Mouse (Mus musculus) kidney, embryonic 14.5 days (tissue): ENCODE data around the gene 1700013F07Rik. TPM values are rescaled to one million over a fixed set of nuclear protein-coding genes. Genes with fewer than 3 reads are reported as not detected.
"Not testable (repeated sequence)": the region's sequence is repeated elsewhere in the genome, so short reads cannot be mapped to it uniquely, and the experiment has no call there.

Experiments used
- ATAC-seq: fragments of 200-750 bp; cut with Nextera tagmentation; 2 replicates; pipeline ENCODE4 v1.8.0; 2017; ENCODE audit warnings: moderate number of reproducible peaks, mild to moderate bottlenecking, moderate TSS enrichment, moderate library complexity; ENCODE audit not compliant: low FRiP score, low TSS enrichment
- H3K27ac ChIP-seq: fragments of 300-500 bp; sonication (generic); 2 replicates; pipeline ENCODE4 v1.5.1; 2014; ENCODE audit warnings: low read depth, mild to moderate bottlenecking, low read length, moderate library complexity, mixed read lengths
- H3K27me3 ChIP-seq: fragments of 300-500 bp; sonication (generic); 2 replicates; pipeline ENCODE4 v1.6.1; 2014; ENCODE audit warnings: mild to moderate bottlenecking, low read length; ENCODE audit not compliant: control insufficient read depth, insufficient read depth
- H3K36me3 ChIP-seq: fragments of 300-500 bp; sonication (generic); 2 replicates; pipeline ENCODE4 v1.6.1; 2014; ENCODE audit warnings: low read length, mixed read lengths; ENCODE audit not compliant: control insufficient read depth, insufficient read depth
- H3K4me1 ChIP-seq: fragments of 300-500 bp; sonication (generic); 2 replicates; pipeline ENCODE4 v1.6.1; 2014; ENCODE audit warnings: low read length, mixed read lengths; ENCODE audit not compliant: control insufficient read depth, insufficient read depth
- H3K4me2 ChIP-seq: fragments of 300-500 bp; sonication (generic); replicated peaks from 2 replicates; pipeline ENCODE4 v1.6.1; 2014; ENCODE audit warnings: low read depth, mild to moderate bottlenecking, low read length
- H3K4me3 ChIP-seq: fragments of 300-500 bp; sonication (generic); 2 replicates; pipeline ENCODE4 v1.5.1; 2014; ENCODE audit warnings: mild to moderate bottlenecking, low read length
- H3K9ac ChIP-seq: fragments of 300-500 bp; sonication (generic); 2 replicates; pipeline ENCODE4 v1.6.1; 2014; ENCODE audit warnings: low read depth, mild to moderate bottlenecking, low read length, moderate library complexity
- H3K9me3 ChIP-seq: fragments of 300-500 bp; sonication (generic); 2 replicates; pipeline ENCODE4 v1.6.1; 2016; ENCODE audit warnings: low read length; ENCODE audit not compliant: control insufficient read depth
- WGBS: fragments of 180-500 bp; shearing (Covaris S2); extraction: QIAGEN DNeasy Blood & Tissue Kit; methylation state at CpG from one replicate; pipeline ENCODE4 v1.1.7; 2014; 5-methylcytosine and 5-hydroxymethylcytosine counted together
- polyA plus RNA-seq: library from polyadenylated mRNA; unstranded; fragments of >200 nt; fragmentation: Nextera tagmentation; extraction: Ambion mirVana; gene quantifications from 2 replicates; pipeline ENCODE4 v1.2.1, GENCODE M21; 2014

1700013F07Rik gene
- polyA plus RNA-seq: not detected in 2 replicates

DNA sequence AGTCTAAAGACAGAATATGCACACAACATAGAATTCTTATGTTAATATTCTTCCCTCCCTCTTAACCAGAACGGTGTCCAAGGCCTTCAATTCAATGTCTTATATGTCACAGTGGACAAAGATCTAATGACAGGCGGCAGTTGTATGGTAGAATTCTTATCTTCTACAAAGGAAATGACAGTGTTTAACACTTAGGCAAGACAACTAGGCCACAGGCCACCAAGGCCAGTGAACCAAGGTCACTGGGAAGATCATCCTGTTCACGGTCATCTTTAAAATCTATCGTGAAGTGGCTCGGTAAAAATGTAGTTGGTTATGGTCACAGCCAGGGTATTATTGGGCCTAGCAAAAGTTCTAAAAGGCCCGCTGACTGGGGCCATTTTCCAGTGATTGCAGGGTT lies at the start of gene 1700013F07Rik:
Gene 1700013F07Rik (plus strand): TSS at position 200 of the 400 bp plus-strand sequence.
- H3K27ac ChIP-seq: no peak within 1 kb of the TSS
- H3K9me3 ChIP-seq: no peaks in the 10 kb centered on the region
- H3K9ac ChIP-seq: no peak within 1 kb of the TSS
- ATAC-seq: no peak
- peaks cover 21% of the 10 kb centered on the region for H3K27me3 ChIP-seq
- 93% methylated on average over 6 of the region's 6 CpGs for WGBS
- H3K36me3 ChIP-seq: no peaks in the 10 kb centered on the region
- no peak within 1 kb of the TSS for H3K4me3 ChIP-seq
- H3K4me1 ChIP-seq: no peaks in the 10 kb centered on the region
- no peak within 1 kb of the TSS for H3K4me2 ChIP-seq

DNA sequence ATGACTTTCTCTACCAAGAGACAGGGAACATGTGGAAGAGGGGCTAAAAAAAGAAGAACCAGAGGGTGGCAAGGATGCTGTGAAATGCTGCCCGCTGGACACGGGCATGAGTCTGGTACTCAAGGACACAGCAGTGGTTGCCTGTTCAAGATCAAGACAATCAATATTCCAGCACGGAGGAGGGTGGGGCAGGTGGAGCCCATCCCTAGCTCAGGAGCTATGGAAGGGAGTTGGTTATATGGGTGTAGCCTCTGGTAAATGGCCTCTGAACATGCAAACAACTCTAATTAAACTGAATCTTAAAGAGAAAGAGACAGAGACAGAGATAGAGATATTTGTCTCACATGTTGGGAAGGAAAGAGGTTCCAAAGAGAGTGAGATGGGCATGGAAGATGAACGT lies 49.2 kb upstream of the 1700013F07Rik start:
- Histone ChIP-seq H3K4me2 (no peak overlapping the region), H3K4me3 (no peak overlapping the region), H3K27ac (no peak overlapping the region), H3K9me3 (no peaks in the 10 kb centered on the region), H3K4me1 (no peaks in the 10 kb centered on the region), H3K27me3 (no peaks in the 10 kb centered on the region), H3K9ac (no peak overlapping the region), H3K36me3 (no peaks in the 10 kb centered on the region)
- no peak for ATAC-seq
- 90% methylated on average over 4 of the region's 4 CpGs for WGBS

DNA sequence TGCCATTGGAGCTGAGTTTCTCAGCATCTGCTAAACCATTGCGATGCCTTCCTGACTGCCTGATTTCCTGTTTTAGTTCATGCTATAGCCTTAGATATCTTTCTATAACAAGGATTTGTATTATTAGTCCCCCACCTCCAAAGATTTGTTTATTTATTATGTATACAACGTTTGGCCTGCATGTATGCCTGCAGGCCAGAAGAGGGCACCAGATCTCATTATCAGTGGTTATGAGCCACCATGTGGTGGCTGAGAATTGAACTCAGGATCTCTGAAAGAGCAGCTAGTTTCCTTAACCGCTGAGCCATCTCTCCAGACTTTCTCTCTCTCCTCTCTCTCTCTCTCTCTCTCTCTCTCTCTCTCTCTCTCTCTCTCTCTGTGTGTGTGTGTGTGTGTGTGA lies 44.0 kb upstream of the 1700013F07Rik start:
- Histone ChIP-seq H3K4me3 (no peak overlapping the region), H3K4me2 (no peak overlapping the region), H3K27me3 (no peaks in the 10 kb centered on the region), H3K9ac (no peak overlapping the region), H3K4me1 (no peaks in the 10 kb centered on the region), H3K36me3 (no peaks in the 10 kb centered on the region), H3K27ac (no peak overlapping the region), H3K9me3 (no peaks in the 10 kb centered on the region)
- ATAC-seq: no peak
- 40% methylated on average over 3 of the region's 3 CpGs for WGBS

DNA sequence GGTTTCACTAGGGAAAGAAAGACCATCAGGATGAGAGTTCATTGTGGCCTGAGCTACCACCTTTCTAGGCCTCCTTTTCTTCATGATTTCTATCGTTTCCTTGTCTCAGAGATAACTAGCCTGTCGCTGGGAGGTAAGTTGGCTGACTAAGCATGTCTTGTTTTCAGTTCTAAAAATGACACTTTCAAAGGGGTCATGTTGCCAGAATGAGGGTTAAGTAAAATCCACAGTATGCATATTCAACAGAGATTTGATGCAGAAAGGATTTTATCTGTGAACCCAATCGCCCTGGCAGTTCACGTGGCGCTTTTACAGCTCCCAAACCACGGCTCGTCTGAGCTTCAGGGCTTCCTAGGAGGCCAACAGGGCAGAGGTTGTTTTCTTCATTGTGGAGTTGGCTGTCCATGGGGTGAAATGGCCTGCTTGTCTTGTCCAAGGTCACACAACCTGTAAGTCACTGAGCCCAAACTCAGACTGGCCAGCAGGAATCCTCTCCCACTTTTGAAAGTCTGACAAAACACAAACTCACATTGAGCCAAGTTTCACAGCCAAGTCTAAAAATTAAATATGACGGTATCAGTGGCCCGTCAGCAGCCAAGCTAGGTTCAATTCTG lies 39.0 kb upstream of the 1700013F07Rik start:
- ATAC-seq: no peak
- Histone ChIP-seq H3K4me3 (no peak overlapping the region), H3K4me2 (no peak overlapping the region), H3K4me1 (no peaks in the 10 kb centered on the region), H3K9me3 (no peaks in the 10 kb centered on the region), H3K36me3 (no peaks in the 10 kb centered on the region), H3K9ac (no peak overlapping the region), H3K27me3 (no peaks in the 10 kb centered on the region), H3K27ac (no peak overlapping the region)
- WGBS: 65% methylated on average over 9 of the region's 9 CpGs

DNA sequence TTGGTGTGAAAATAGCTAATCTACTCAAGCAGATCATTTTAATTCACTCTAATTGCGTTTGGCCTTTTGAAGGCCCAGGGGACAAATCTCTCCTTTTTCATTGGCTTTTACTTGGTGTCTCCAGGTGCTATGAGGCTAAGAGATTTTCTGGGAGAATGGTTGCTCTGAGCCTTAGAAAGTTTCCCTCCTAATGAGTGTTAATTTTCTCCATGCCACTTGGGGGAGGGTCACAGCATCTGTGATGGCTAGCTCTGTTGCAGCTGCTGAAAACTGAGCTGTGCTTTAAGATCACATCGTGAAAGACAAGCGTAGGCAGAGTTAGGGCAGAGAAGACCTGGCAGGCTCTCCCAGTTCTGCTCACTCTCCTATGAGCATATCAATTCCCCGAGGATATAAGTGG lies 38.5 kb upstream of the 1700013F07Rik start:
- Histone ChIP-seq H3K4me3 (no peak overlapping the region), H3K9ac (no peak overlapping the region), H3K27me3 (no peaks in the 10 kb centered on the region), H3K4me2 (no peak overlapping the region), H3K27ac (no peak overlapping the region), H3K9me3 (no peaks in the 10 kb centered on the region), H3K4me1 (no peaks in the 10 kb centered on the region), H3K36me3 (no peaks in the 10 kb centered on the region)
- WGBS: 36% methylated on average over 4 of the region's 4 CpGs
- no peak for ATAC-seq

DNA sequence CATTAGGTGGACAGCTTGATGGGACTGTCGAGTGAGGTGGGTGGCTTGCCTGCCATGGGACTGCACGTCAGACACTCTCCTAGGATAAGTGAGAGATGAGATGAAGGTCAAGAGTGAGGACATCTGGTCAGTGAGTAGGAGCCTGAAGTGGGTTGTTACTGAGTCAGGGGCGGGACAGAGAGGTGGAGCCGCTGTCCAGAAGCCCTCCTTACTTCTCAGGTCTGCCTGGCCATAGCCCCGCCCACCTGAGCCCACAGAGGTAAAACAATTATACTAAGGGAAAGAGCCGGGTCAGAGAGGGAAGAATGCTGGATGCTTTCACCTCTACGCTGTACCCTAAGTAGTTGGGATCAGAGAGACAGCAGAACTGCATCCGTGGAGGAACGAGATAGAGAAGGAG lies 36.3 kb upstream of the 1700013F07Rik start:
- Histone ChIP-seq H3K9me3 (no peaks in the 10 kb centered on the region), H3K27me3 (no peaks in the 10 kb centered on the region), H3K9ac (no peak overlapping the region), H3K36me3 (no peaks in the 10 kb centered on the region), H3K27ac (no peak overlapping the region), H3K4me2 (no peak overlapping the region), H3K4me1 (no peaks in the 10 kb centered on the region), H3K4me3 (no peak overlapping the region)
- ATAC-seq: no peak; the same call in 1 of the 2 replicates
- WGBS: 31% methylated on average over 9 of the region's 9 CpGs

DNA sequence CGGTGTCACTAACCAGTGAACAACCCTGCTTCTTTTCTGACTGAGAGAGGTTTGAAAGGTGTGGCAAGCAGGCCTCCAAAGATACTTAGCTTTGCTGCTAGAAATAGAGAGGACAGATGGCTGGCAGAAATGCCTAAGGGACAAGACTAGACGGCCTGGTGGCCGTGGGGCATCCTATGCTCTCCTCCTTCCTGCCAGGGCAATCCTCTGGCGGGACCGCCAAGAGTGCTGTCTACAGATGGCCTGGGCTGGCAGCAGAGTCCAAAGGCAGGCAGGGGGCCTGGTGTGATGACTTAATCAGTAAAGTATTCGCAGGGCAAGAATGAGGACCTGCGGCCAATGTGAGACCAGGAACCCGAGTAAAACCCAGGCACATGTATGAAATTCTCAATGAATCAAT lies 34.1 kb upstream of the 1700013F07Rik start:
- no peaks in the 10 kb centered on the region for H3K27me3 ChIP-seq
- no peak overlapping the region for H3K9ac ChIP-seq
- no peak overlapping the region for H3K4me3 ChIP-seq
- H3K4me1 ChIP-seq: no peaks in the 10 kb centered on the region
- H3K9me3 ChIP-seq: no peaks in the 10 kb centered on the region
- WGBS: 83% methylated on average over 8 of the region's 8 CpGs
- no peaks in the 10 kb centered on the region for H3K36me3 ChIP-seq
- H3K27ac ChIP-seq: no peak overlapping the region
- ATAC-seq: no peak
- H3K4me2 ChIP-seq: no peak overlapping the region

DNA sequence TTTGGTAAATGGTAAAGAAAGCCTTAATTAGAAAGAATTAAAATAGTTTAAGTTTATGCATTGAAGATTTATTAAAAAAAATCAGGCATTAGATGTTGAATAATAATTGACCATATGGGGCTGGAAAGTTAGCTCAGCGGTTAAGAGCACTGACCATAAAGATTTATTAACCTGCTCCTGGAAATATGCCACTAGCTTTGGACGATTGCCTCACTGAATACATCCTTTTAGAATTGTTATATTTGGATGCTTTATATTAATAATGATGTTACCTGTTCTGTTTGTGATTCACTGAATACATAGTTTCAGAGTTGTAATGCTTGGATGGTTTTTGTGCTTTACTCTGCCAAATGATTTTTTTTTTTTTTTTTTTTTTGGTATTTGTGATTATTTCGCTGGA lies 32.5 kb upstream of the 1700013F07Rik start:
- not testable (repeated sequence) for H3K4me1 ChIP-seq, H3K9ac ChIP-seq, H3K27me3 ChIP-seq, ATAC-seq, H3K9me3 ChIP-seq, H3K4me2 ChIP-seq, H3K4me3 ChIP-seq, H3K27ac ChIP-seq, H3K36me3 ChIP-seq
- 51% methylated on average over 3 of the region's 3 CpGs for WGBS

DNA sequence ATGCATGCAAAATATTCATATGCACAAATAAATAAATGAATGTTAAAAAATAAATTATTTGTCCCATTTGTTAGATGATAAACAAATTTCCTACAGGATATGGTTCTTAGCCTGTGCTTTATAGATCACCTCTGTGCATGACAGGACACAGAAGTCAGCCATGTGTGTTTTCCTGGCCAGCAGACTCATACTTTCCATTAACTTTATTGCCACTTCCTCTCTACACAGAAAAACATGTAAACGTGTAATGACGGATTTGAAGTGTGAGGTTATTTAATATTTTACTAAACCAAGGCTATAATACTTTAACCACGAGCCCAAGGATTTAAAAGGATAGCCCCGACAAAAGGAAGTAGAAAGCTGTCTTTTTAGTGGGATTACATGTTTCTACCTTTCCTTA lies 30.0 kb upstream of the 1700013F07Rik start:
- no peak for ATAC-seq

More for the DNA sequence above, 30.0 kb upstream of the 1700013F07Rik start:
- H3K9me3 ChIP-seq: no peaks in the 10 kb centered on the region
- no peaks in the 10 kb centered on the region for H3K27me3 ChIP-seq
- H3K4me2 ChIP-seq: no peak overlapping the region
- no peak overlapping the region for H3K27ac ChIP-seq
- no peaks in the 10 kb centered on the region for H3K4me1 ChIP-seq
- H3K9ac ChIP-seq: no peak overlapping the region
- WGBS: 65% methylated on average over 4 of the region's 4 CpGs
- H3K4me3 ChIP-seq: no peak overlapping the region
- no peaks in the 10 kb centered on the region for H3K36me3 ChIP-seq
